Mouse (Mus musculus): ENCODE measurements around the gene Mov10.

GRCm38 (mm10) chr3:104796430-104797082 is 21.8 kb downstream of the Mov10 start:
- TF ChIP-seq CTCF (IDR thresholded peaks at IDR 0.05; ENCODE audit: low read depth, low read length) (no peak), POLR2A (IDR thresholded peaks at IDR 0.05; ENCODE audit: borderline replicate concordance, low read depth, low read length) (no peak)
